Mouse (Mus musculus) heart, postnatal 36 days (tissue): ENCODE results near the gene Sphk2. TPM values are rescaled to one million over a fixed set of nuclear protein-coding genes. Genes with fewer than 3 reads are reported as not detected.

Experiments
- DNase-seq, 2 experiments: peaks; one replicate each; pipeline ENCODE4 v3.0.0; 2021 to 2022
- intact Hi-C: fragments of 180-260 bp; cut with DNase I; formaldehyde crosslinking; loops from one replicate; pipeline ENCODE4 v1.15.1; 2025
- total RNA-seq, 2 experiments: library from RNA; stranded (reverse); gene quantifications; 2 replicates each; pipeline ENCODE4 v1.2.3; 2021

The Sphk2 gene
- total RNA-seq, 2 experiments from 2014 or later = 16.2 to 18.7 TPM

GRCm38 (mm10) chr7:45712022-45712757 lies 5.6 kb downstream of the Sphk2 start:
- peak; percentile 40 to 52 for DNase-seq

GRCm38 (mm10) chr7:45711316-45712021 lies 6.3 kb downstream of the Sphk2 start:
- intact Hi-C loops = no loop called here
- no peak for DNase-seq

More at GRCm38 (mm10) chr7:45712022-45712757, 5.6 kb downstream of the Sphk2 start:
- intact Hi-C loops = no loop called here

GRCm38 (mm10) chr7:45710477-45711191 lies 7.2 kb downstream of the Sphk2 start:
- intact Hi-C loops = no loop called here
- peak; percentile 28 to 37 for DNase-seq

GRCm38 (mm10) chr7:45709677-45710355 lies 8.0 kb downstream of the Sphk2 start:
- DNase-seq = no peak
- intact Hi-C loops = loop anchor here (5.0 kb wide), 1 partner anchor 997 kb away; no protein-coding TSS in a partner anchor

GRCm38 (mm10) chr7:45709036-45709435 lies 8.8 kb downstream of the Sphk2 start:
- intact Hi-C loops = loop anchor here (5.0 kb wide), 1 partner anchor 998 kb away; no protein-coding TSS in a partner anchor
- no peak for DNase-seq

- DNase-seq = peak; percentile 35 to 59
- intact Hi-C loops = loop anchor here (5.0 kb wide), 1 partner anchor 999 kb away; no protein-coding TSS in a partner anchor
Measured at GRCm38 (mm10) chr7:45708221-45708761, 9.5 kb downstream of the Sphk2 start.

- intact Hi-C loops = loop anchor here (5.0 kb wide), 1 partner anchor 1000 kb away; no protein-coding TSS in a partner anchor
- peak; percentile 98 to 99 for DNase-seq
Measured at GRCm38 (mm10) chr7:45707375-45707967, 10.3 kb downstream of the Sphk2 start.

- peak; percentile 89 to 93 for DNase-seq
- intact Hi-C loops = loop anchor here (5.0 kb wide), 1 partner anchor 1001 kb away; no protein-coding TSS in a partner anchor
Measured at GRCm38 (mm10) chr7:45706721-45707241, 11.0 kb downstream of the Sphk2 start.

- intact Hi-C loops = loop anchor here (5.0 kb wide), 1 partner anchor 1001 kb away; no protein-coding TSS in a partner anchor
- DNase-seq = peak; percentile 88 to 92
Measured at GRCm38 (mm10) chr7:45705873-45706281, 11.9 kb downstream of the Sphk2 start.

GRCm38 (mm10) chr7:45705443-45705864 lies 12.3 kb downstream of the Sphk2 start:
- intact Hi-C loops = loop anchor here (5.0 kb wide), 1 partner anchor 1002 kb away; no protein-coding TSS in a partner anchor
- DNase-seq = no peak

GRCm38 (mm10) chr7:45704730-45705442 lies 12.9 kb downstream of the Sphk2 start, which contains the start of gene Dbp:
Dbp (plus strand) TSS chr7:45705088.
- peak; percentile 96 to 98 for DNase-seq
- intact Hi-C loops = loop anchor here (5.0 kb wide), 1 partner anchor 1002 kb away; no protein-coding TSS in a partner anchor

GRCm38 (mm10) chr7:45704046-45704559 lies 13.7 kb downstream of the Sphk2 start:
- DNase-seq = peak; percentile 61 to 75
- intact Hi-C loops = no loop called here

GRCm38 (mm10) chr7:45703521-45704033 lies 14.2 kb downstream of the Sphk2 start:
- no peak for DNase-seq
- intact Hi-C loops = no loop called here

GRCm38 (mm10) chr7:45702809-45703520 lies 14.8 kb downstream of the Sphk2 start:
- no peak for DNase-seq
- intact Hi-C loops = no loop called here

GRCm38 (mm10) chr7:45702316-45702715 lies 15.5 kb downstream of the Sphk2 start:
- DNase-seq = no peak
- intact Hi-C loops = no loop called here

- no peak for DNase-seq
- intact Hi-C loops = no loop called here
Measured at GRCm38 (mm10) chr7:45701607-45702006, 16.2 kb downstream of the Sphk2 start.

- DNase-seq = peak in 1 of 2 experiments; percentile 52
- intact Hi-C loops = no loop called here
Measured at GRCm38 (mm10) chr7:45701072-45701471, 16.7 kb downstream of the Sphk2 start.
